Mouse (Mus musculus): ENCODE results near the gene Ttc17.

GRCm38 (mm10) chr2:94262917-94263529, 143.5 kb downstream of the Ttc17 start:
- TF ChIP-seq POLR2A (IDR thresholded peaks at IDR 0.05; ENCODE audit: extremely low read depth, insufficient read depth, low read length) (no peak), CTCF (IDR thresholded peaks at IDR 0.05; ENCODE audit: extremely low read depth, insufficient read depth, low read length) (no peak)
